Mouse (Mus musculus) regulatory T cell (primary cell): ENCODE data around the gene Rpl7l1.

Experiments used
- in situ Hi-C: fragments of 300-600 bp; cut with MboI, MseI; formaldehyde crosslinking; loops from one replicate; pipeline ENCODE4 v1.15.1; 2025; ENCODE audit warnings: high pct_unique_total_duplicates

Gene Rpl7l1

DNA sequence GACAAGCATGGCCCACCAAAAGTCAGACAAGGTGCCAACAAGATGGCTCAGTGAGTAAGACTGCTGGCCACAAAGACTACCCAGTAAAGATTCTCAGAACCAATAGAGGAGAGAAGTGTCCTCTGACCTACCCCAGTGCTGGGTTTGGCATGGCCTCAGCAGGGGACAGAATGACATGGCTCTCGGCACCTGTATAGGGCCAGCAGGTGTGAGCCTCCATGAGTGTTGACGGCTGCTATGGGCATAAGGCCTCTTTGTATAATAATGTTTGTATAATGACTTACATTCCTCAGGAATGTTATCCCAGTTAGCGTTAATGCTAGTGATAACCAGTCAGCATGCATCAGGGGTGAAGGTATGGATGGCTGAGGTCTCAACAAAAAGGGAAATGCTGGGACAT, 6.4 kb downstream of the Rpl7l1 start:
- in situ Hi-C loops = no loop called here

DNA sequence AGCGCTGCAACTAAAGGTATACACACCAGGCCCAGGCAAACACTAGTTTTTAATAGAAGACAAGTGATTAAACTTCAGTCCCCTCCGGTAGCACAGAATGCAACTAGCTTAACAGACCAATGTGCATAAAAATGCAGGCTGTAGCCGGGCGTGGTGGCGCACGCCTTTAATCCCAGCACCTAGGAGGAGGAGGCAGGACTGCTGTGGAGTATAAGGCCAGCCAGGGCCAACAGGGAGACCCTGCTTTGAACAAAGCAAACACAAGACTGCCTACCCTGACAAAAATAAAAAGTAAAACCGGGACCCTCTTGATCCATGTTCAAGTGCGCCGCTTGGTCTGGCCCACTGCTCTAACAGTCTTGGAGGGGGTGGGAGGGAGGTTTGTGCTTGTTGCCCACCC, 7.4 kb downstream of the Rpl7l1 start:
- in situ Hi-C loops = no loop called here

DNA sequence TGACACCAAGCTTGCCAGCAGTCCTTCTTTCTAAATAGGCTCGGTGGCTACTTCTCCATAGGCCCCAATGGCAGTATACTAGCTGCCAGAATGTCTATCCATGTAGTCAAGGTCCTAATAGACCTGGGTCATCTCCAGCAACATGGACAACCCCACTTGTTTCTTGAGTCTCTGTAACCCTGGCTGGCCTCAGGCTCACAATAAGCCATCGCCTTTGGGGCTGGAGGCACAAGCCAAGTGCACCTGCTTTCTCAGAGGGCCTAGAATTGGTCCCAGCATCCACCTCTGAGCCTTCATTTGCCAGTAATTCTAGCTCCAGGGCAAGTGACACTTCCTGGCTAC, 8.4 kb downstream of the Rpl7l1 start:
- in situ Hi-C loops = no loop called here

DNA sequence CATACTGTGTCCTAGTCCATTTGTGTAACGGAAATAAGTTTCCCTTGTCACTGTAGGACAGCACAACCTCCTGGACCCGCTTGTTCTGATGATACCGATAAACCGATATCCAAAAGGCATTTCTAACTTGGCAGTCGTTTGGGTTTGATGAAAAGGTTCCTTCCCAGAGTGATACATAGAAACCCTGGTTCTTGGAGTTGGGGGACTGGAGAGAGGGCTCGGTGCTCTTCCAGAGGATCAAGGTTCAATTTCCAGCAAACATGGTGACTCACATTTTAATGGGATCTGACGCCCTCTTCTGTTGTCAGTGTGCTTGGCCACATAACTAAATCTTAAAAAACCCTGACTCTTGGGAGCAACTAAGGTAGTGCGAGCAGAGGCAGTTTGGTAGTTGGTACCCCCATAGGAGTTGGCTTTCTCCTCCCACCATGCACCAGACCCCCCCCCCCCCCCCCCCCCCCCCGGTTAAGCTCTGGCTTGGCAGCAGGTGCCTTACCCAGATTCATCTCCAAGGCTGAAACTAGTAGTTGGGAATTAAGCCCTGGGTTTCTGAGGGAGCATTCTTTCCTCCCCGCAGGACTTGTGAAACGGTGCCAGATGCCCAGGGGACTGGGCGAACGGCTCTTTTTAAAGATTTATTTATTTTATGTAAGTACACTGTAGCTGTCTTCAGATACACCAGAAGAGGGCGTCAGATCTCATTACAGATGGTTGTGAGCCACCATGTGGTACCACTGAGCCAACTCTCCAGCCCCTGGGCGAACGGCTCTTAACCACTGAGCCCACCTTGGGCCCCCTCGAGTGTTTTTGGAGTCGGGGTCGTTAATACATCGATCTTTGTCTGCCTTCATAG, 9.0 kb downstream of the Rpl7l1 start:
- in situ Hi-C loops = no loop called here

DNA sequence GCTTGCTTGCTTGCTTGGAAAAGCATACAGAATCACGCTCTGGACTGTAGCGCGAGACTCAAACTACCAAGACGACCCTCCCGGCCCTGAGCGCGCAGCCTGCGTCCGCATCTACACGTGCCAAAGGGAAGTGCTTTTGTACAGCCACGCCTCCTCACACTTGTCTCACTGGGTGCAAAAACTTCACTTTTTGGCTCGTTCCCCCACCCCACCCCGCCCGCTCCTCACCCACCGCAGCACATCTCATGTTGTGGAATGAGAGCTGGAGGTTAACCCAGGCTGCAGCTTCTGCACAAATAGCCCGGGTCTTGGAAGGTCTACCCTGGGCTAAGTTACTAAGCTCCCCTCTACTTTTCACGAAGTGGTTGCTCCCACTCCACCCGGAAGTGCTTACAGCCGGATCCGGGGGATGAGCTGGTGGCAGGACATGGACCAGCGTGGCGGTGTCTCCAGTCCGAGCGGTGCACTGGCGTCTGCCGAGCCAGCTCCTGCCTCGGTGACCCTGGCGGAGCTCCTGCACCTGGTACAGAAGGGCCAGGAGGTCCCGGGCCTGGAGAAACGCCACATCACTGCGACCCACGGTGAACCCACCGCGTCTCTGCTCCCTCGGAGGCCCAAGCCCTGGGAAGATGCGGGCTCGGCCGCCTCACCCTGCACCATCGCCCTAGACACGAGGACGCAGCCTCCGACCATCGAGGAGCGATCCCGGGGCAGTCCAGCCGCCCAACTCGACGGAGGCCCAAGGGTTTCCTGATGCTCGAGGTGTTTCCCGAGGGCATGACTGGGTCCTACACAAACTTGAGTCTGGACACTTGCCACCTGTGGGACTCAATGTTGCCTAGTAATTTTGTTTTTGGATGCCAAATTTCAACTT, 9.8 kb downstream of the Rpl7l1 start, which contains the start of gene 2310039H08Rik:
Gene 2310039H08Rik, plus strand, starts transcription at position 232 of the 874 bp plus-strand sequence.
- in situ Hi-C loops = no loop called here

DNA sequence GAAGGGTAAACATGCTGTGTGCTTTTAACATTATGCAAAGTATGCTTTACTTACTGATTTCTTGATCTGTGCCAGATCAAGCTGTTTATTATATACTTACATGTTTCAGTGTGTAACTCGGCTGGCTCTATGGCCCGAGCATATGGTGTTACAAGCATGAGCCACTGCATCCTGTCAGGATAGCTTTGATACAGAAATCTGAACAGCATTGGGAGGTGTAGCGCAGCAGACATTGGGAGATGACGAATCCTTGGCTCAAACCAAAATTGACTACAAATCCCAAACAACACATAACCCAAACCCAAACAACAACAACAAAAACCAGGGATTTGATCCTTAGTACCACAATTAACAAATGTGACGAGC, 10.5 kb downstream of the Rpl7l1 start:
- in situ Hi-C loops = no loop called here

DNA sequence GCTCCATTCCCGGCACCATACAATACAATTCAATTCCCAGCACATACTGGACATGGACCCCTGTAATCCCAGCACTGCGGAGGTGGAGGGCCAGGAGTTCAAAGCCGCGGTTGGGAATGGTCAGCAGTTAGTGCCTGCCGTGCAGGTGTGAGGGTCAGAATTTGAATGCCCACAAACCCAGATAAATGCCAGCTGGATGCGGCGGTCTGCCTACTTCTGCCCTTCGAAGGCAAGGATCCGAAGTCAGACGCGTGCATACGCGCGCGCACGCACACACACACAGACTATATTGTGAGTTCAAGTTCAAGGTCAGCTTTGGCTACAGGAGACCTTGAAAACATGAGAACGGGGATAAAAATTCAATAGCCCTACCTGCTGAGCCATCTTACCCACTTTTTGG, 10.9 kb downstream of the Rpl7l1 start:
- in situ Hi-C loops = no loop called here

DNA sequence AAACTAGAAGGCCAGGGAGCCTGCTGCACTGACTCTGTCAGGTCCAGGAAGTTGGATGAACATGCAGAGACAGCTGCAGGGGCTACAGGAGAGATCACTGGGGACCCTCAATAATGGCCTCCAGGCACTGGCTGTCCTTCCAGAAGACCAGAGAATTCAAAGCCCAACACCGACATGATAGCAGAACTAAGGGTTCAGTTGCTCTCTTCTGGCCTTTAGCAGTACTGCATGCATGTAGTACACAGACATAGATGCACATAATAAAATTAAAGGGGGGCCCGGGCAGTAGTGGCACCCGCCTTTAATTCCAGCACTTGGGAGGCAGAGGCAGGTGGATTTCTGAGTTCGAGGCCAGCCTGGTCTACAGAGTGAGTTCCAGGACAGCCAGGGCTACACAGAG, 11.4 kb downstream of the Rpl7l1 start:
- in situ Hi-C loops = no loop called here

DNA sequence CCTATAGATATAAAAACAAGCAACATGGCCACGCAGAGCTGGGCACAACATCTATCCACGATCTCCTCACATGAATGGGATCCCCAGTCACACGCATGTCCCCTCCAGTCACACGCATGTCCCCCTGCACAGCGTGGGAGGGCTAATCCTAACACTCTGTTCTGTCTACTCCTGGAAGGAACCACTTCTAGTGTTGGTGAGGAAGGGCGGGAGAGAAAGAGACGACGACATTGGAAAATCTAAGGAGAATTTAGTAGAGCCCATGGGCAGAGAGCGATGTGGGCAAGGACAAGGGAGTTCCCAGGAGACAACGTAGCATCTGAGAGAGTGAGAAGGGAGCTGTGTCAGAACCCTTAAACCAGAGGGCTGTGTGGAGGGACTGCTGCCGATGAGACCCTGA, 11.9 kb downstream of the Rpl7l1 start:
- in situ Hi-C loops = no loop called here

DNA sequence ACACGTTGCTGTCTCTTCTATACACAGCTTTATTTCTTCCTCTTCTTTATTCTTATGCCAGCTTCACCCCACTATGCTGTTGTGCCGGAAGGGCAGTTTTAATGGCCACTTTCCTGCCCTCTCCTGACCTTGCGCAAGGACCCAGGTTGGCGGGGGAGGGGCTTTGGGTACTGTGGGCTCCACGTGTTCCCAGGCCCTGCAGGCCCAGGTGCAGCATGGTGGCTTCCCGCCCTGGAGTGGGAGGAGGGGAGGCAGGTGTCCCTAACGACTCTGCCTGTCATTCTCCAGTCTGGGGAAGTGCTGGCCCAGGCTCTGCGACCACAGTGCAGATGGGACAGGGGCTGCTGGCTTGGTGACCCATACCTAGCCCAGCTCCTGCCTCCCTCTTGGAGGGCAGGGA, 14.6 kb downstream of the Rpl7l1 start:
- in situ Hi-C loops = loop anchor here (5.0 kb wide), 1 partner anchor 51 kb away; no protein-coding TSS in a partner anchor

DNA sequence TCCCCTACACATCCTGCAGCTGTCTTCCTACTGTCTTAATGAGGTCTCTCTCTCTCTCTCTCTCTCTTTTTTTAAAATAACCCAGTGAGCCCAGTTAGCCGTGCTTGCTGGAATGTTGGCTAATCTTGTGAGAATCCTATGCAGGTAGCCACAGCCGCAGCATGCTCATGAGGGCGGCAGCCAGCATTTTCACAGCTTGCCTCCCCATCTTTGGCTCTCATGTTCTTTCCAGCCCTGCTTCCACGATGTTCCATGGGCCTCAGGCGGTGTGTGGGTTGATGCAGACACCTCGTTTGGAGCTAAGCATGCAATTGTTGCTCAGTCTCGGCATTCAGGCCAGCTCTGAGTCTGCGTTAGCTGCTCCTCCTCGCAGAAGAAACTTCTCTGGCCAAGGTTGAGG, 17.6 kb downstream of the Rpl7l1 start:
- in situ Hi-C loops = loop anchor here (5.0 kb wide), 1 partner anchor 48 kb away; no protein-coding TSS in a partner anchor

DNA sequence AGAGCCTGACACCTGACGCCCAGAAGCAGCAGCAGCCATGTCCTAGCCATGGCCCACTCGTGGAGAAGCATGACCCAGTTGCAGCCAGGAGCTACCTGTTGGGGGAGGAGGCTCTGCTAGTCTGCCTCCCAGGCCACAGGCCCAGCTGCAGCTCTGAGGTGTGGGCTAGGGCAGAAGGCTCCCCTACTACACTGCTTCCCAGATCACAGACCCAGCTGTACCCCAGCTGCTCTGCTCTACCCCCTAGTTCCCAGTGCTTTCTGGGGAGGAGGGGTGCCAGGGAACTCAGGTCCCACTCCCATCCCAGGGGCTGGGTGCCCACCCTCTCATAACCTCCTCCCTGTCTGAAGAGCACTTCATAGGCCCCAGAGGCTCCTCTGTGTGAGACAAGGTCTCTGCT, 18.9 kb downstream of the Rpl7l1 start, which contains the start of gene Ptcra:
Gene Ptcra, minus strand, starts transcription at position 169 of the 400 bp plus-strand sequence.
- in situ Hi-C loops = no loop called here

DNA sequence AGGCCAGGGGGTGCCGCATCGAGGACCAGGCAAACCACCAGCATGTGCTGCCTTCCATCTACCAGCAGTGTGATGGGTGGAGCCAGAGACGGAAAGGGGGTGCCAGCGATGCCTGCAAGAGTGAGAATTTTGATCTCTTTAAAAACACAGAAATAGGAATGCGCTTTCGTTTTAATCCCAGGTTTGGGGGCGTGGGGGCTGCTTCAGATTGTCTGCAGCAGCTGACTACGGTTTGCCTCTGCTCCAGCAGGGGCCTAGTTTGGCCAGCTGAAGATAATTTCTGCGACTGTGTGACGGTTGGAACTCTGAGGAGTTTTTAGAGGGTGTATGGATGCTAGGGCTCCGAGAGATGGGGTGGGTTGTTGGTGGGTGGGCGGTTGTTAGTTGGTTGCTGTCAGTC, 23.7 kb downstream of the Rpl7l1 start:
- in situ Hi-C loops = no loop called here

DNA sequence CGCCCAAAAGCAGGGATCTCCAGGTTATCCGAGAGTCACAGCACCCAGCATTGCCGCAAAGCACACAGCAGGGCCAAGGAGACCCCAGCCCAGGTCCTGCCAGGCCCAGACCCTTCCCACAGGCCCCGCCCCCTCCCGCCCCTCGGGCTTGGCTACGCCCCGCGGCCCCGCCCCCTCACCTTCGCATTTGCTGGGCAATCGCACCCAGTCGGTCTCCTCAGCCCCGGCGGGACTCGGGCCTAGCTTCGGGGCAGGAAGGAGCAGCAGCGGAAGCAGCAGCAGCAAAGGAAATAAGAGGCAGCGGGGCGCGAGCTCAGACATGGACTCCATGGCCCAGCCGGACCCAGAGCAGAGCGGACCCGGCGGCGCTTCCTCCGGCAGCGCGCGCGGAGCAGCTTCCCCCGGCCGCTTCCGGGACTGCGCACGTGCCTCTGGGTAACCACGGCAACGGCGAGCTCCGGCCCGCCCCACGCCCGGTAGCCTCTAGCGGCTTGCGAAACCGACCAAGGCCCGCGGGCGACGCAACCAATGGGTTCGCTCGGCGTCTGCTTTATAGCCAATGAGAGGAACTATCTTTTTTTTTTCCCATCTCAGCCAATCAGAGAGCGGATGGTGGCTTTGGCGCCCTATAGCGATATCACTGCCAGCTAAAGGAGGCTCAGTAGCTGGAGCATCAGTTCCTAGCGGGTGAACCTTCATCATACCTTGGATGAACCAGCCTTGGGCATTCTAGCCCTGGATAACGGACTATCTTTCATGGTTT, 30.5 kb downstream of the Rpl7l1 start, which contains the start of gene Cnpy3:
Gene Cnpy3, minus strand, starts transcription at position 421 of the 763 bp plus-strand sequence.
- in situ Hi-C loops = no loop called here

DNA sequence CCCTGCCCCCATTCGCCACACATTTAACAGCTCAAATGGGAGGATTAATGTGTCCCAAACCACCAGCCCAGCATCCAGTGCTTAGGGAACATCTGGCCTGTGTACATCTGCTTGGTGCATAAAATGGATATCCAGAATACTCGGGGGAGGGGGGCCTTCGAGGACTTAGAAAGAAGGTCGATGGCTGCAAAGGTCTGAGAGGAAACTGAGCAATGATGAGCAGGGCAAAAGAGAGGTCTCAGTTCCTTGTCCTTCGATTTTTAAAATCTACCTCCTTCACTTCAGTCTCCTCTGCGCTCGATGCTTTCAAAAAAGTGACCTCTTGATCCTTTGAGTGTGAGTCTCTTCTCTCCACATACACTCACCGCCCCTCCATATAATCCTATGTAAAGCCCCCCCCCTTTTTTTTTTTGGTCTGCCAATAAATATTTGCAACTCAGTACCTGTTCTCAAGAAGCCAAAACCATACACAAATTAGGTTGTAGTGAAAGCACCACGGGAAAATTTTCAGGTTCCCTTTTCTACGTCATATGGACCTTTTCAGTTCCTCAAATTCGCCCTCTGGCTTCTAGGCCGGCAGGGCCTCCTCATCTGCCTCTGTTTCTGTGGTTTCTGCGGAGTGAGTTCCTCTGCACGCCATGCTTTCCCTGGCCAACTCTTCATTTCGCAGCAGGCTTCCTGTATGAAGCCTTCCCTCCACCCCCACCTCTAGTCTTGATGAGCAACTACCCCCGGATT, 31.2 kb downstream of the Rpl7l1 start:
- in situ Hi-C loops = no loop called here

DNA sequence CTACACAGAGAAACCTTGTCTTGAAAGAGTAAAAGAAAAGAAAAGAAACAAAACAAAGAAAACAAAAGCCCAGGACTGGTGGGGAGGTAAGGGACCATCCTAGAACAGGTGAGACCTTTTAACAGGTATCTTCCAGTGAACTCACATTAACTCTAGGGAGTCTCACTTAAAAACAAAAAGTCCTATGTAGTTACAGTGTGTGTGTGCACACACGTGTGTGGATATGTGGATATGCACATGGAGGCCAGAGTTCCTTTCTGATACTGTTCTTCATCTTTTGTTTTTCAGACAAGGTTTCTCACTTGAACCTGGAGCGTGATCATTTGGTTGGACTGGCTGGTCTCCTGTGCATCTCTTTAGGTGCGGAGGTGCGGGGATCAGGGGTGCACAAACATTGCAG, 31.9 kb downstream of the Rpl7l1 start:
- in situ Hi-C loops = no loop called here

DNA sequence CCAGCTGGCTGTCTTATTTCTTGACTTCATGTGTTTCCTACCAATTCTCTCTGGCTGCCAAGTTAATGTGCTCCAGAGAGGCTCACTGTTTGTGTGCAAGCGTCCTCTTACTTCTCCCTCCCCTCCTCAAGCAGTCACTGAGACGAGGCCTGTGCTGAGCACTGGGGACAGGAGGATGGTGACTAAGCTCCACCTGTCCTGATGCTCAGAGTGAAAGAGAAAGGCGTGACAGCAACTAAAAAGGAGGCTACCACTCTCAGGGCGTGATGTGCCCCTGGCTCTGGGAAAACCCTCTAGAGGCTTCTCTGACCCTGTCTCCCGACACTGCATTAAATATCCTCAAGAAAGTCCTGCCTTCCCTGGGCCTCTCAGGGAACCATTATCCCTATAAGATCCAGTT, 33.2 kb downstream of the Rpl7l1 start:
- in situ Hi-C loops = no loop called here

DNA sequence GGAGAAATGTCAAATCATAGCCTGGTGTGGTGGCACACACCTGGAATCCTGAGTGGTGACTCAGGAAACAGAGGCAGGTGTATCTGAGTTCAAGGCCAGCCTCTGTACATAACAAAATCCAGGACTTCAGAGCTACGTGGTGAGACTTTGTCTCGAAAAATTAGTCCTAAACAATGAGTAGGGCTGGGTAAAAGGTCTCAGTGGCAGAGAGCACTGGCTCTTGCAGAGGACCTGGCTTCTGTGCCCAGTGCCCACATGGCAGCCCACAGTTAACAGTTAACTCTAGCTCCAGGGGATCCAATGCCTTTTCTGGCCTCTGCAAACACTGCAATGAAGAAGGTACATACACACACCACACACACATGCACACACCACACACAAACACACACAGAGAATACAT, 34.7 kb downstream of the Rpl7l1 start:
- in situ Hi-C loops = no loop called here

DNA sequence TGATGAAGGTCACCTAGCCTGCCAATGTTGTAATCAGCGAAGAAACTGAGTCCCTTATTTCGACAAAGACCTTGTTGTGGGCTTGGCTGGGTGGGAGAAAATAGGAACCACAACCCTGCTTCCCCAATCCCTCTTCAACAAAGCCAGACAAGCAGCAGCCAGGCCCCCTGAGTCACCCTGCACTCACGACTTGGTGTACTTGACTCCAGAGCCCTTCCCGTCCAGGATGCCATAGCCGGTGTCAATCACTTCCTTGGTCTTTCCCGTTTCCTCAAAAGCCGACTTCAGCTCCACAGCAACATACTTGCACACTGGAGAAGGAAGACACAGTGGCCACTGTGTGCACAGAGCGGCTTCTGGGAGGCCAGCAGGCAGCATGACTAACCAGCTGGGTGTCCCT, 35.2 kb downstream of the Rpl7l1 start:
- in situ Hi-C loops = no loop called here

DNA sequence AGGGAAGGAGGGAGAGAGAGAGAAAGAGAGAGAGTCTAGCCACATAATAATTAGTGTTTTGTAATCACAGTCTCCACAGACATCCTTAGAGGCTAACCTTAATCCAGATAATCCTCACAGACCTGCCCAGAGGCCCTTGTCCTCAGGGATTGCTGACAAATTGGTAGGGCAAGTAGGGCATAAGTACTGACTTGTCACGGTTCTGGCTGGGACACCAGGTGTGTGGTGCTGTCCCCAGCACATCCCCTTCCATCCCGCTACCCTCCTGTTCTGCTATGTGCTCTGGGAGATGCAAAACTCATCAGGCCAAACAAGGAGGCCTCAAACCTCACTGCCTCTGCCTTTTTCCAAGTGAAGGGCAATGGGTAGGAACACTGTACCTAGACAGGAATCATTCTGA, 37.0 kb downstream of the Rpl7l1 start:
- in situ Hi-C loops = no loop called here

DNA sequence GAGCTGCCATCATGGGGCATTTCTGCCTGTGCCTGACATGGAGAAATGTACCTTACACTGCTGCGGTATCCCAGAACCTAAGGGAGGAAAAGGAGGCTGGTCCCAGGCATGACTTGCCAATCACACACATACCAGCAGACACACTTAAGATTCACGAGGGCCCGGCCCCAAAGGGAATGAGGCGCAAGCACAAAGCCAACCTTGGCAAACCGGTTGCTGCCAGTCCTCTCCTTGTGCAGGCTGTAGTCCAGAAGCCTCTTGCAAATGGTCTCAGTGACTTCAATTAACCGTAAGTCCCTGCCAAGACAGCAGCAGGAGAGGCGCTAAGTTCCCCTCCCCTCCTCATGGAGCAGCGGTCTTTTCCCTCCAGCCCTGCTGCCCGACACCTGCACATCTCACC, 39.5 kb downstream of the Rpl7l1 start:
- in situ Hi-C loops = no loop called here
